Comparison of ENCODE assay signal across 10 mouse cellular contexts in the genomic region with DNA sequence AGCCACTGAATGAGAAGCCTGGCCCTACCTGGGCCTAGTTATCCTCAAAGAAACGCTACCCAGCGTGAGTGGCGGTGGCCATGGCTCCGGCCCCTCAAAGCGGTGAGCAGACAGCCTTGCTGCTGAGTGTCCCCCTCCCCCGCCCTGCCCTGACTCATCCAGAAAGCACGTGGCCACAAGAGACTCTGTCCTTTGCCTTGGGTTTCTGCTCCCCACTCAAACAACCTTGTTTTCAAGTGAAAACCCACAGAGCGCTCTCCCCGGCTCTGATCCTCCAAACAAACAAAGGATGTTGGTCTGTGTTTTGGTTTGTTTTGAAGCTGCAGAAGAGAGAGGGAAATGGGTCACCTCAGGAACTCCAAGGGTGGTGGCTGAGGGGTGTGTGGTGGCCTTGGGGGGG. TPM values are rescaled to one million over a fixed set of nuclear protein-coding genes. Genes with fewer than 3 reads are reported as not detected.
A peak's percentile ranks its signal among the peaks of the same experiment; 100 is the strongest.
DNase-seq lines count a peak whose midpoint lies in the region; ATAC-seq and TF ChIP-seq lines count a peak whose summit lies in the region.
"Had no signal": no experiment of that assay in that cellular context is flagged by ENCODE, and none has a peak within 500 bp of the region (broad histone marks: within the 10 kb centered on the region; RNA-seq: fewer than 3 reads in every experiment).

No protein-coding gene starts in this region.

- H3K9me3 ChIP-seq in hindbrain, embryonic 10.5 days: no peaks in the 10 kb centered on the region
- no peaks in the 10 kb centered on the region for H3K9me3 ChIP-seq in hindbrain, postnatal 0 days (ENCODE audit: low read length)
- H3K9me3 ChIP-seq: hindbrain, embryonic 12.5 days; megakaryocyte, embryonic 14.5 days had no signal

- 55% methylated on average over 9 of the region's 9 CpGs for WGBS in hindbrain, embryonic 10.5 days
- 63% methylated on average over 9 of the region's 9 CpGs for WGBS in hindbrain, postnatal 0 days

- TF ChIP-seq CTCF in hindbrain, postnatal 0 days (IDR thresholded peaks at IDR 0.05; ENCODE audit: low read depth): no peak
- TF ChIP-seq CTCF in C2C12 (IDR thresholded peaks at IDR 0.05; ENCODE audit: control insufficient read depth, insufficient read depth, insufficient read length): no peak

- no peaks in the 10 kb centered on the region for H3K79me2 ChIP-seq in C2C12 (ENCODE audit: control insufficient read depth, insufficient read depth)

- no peak for DNase-seq in hindbrain, embryonic 10.5 days (ENCODE audit: low spot score)
- DNase-seq in hindbrain, postnatal 0 days (ENCODE audit: low spot score): no peak
- DNase-seq in Muller cell, postnatal 12 days (ENCODE audit: inconsistent ontology term): peak; percentile 91
- DNase-seq in layer of hippocampus, adult 11-12 months (ENCODE audit: low spot score): no peak
- DNase-seq in left cerebral cortex, adult 18-20 months (ENCODE audit: low spot score in 2 of 2): no peak
- no peak for DNase-seq in heart, adult 18-20 months

- H3K4me2 ChIP-seq in hindbrain, postnatal 0 days (ENCODE audit: low read depth, low read length): no peak overlapping the region
- H3K4me2 ChIP-seq: hindbrain, embryonic 12.5 days had no signal

- ATAC-seq in hindbrain, postnatal 0 days: no peak
- ATAC-seq in megakaryocyte, adult 5-6 weeks (ENCODE audit: poor library complexity, severe bottlenecking): 0 out of 2 replicates have a peak, but pooled peaks have one; percentile 35

- H3ac ChIP-seq in C2C12 (ENCODE audit: control insufficient read depth, insufficient read length, low read depth): no peak overlapping the region

- H3K36me3 ChIP-seq in hindbrain, embryonic 10.5 days: no peaks in the 10 kb centered on the region
- no peaks in the 10 kb centered on the region for H3K36me3 ChIP-seq in hindbrain, postnatal 0 days (ENCODE audit: insufficient read depth, low read length)
- no peaks in the 10 kb centered on the region for H3K36me3 ChIP-seq in C2C12 (ENCODE audit: control insufficient read depth, insufficient read depth)
- H3K36me3 ChIP-seq: hindbrain, embryonic 12.5 days had no signal

- no peaks in the 10 kb centered on the region for H3K27me3 ChIP-seq in hindbrain, embryonic 10.5 days (ENCODE audit: insufficient read depth, poor library complexity, severe bottlenecking)
- H3K27me3 ChIP-seq in hindbrain, postnatal 0 days (ENCODE audit: insufficient read depth, low read length): no peaks in the 10 kb centered on the region
- no peaks in the 10 kb centered on the region for H3K27me3 ChIP-seq in C2C12 (ENCODE audit: control insufficient read depth, insufficient read depth, insufficient read length)
- H3K27me3 ChIP-seq: hindbrain, embryonic 12.5 days had no signal

- no peak overlapping the region for H3K4me3 ChIP-seq in hindbrain, embryonic 10.5 days
- H3K4me3 ChIP-seq in hindbrain, postnatal 0 days (ENCODE audit: low read length): no peak overlapping the region
- no peak overlapping the region for H3K4me3 ChIP-seq in C2C12 (ENCODE audit: insufficient read depth, poor library complexity, severe bottlenecking)
- H3K4me3 ChIP-seq: hindbrain, embryonic 12.5 days; megakaryocyte, embryonic 14.5 days had no signal

- peak overlapping the region; percentile 47; the same call in 1 of the 2 replicates for H3K27ac ChIP-seq in hindbrain, embryonic 10.5 days
- H3K27ac ChIP-seq in hindbrain, postnatal 0 days: no peak overlapping the region
- H3K27ac ChIP-seq: hindbrain, embryonic 12.5 days had no signal

- no peaks in the 10 kb centered on the region for H3K79me3 ChIP-seq in C2C12 (ENCODE audit: low read depth)

- H3K4me1 ChIP-seq in hindbrain, embryonic 10.5 days (replicated peaks): peaks cover 24% of the 10 kb centered on the region
- H3K4me1 ChIP-seq in hindbrain, postnatal 0 days (ENCODE audit: insufficient read depth, low read length): no peaks in the 10 kb centered on the region; the same call in 1 of the 2 replicates
- H3K4me1 ChIP-seq: hindbrain, embryonic 12.5 days had no signal

- H3K9ac ChIP-seq in hindbrain, postnatal 0 days (replicated peaks; ENCODE audit: low read length): no peak overlapping the region
- H3K9ac ChIP-seq: hindbrain, embryonic 12.5 days had no signal

TF ChIP-seq in C2C12, 6 proteins besides CTCF, POLR2A, EP300 and RAD21:
- TF ChIP-seq FOSL1 (IDR thresholded peaks at IDR 0.05; ENCODE audit: insufficient read depth, low read length, poor library complexity, severe bottlenecking) (peak; percentile 28), MYOD1 (IDR thresholded peaks at IDR 0.05; ENCODE audit: control insufficient read depth, insufficient read length, low read depth) (no peak), USF1 (IDR thresholded peaks at IDR 0.05; ENCODE audit: low read depth) (peak; percentile 72), MAX (IDR thresholded peaks at IDR 0.05) (peak; percentile 86), MYOG (IDR thresholded peaks at IDR 0.05; ENCODE audit: control insufficient read depth, extremely low read depth, insufficient read length) (no peak), CEBPB (IDR thresholded peaks at IDR 0.05; ENCODE audit: low read depth) (no peak)
TF ChIP-seq in C2C12: peak in this region for 3.

RNA-seq across cellular contexts. Expression of gene Vdac1, which starts 19.7 kb away (rescaled TPM):
- 222 and 241 TPM in 2 replicates for polyA plus RNA-seq in hindbrain, embryonic 10.5 days (2016; fragmentation: Nextera tagmentation; extraction: Ambion mirVana)
- 276 and 314 TPM in 2 replicates for total RNA-seq in hindbrain, postnatal 0 days (2014; rRNA removed)
- 437 and 441 TPM in 2 replicates for polyA plus RNA-seq in hindbrain, postnatal 0 days (2015; fragmentation: Nextera tagmentation; extraction: Ambion mirVana)
- polyA plus RNA-seq in C2C12 (2012; fragmentation: generic; extraction: Trizol): 296 TPM
- 71.2 and 74.6 TPM in 2 replicates for total RNA-seq in megakaryocyte, adult 5-6 weeks (2015)
- total RNA-seq in megakaryocyte, adult 5-6 weeks (2017): 116 and 128 TPM in 2 replicates
- total RNA-seq in left cerebral cortex, adult 18-20 months (2021): 100 to 1,000 TPM; 560 to 576 TPM
- total RNA-seq in heart, adult 18-20 months (2021): 1,000 to 10,000 TPM; 1,073 to 1,213 TPM

RNA-seq across cellular contexts. Expression of gene 9530068E07Rik, which starts 55.2 kb away (rescaled TPM):
- 149 and 168 TPM in 2 replicates for polyA plus RNA-seq in hindbrain, embryonic 10.5 days (2016; fragmentation: Nextera tagmentation; extraction: Ambion mirVana)
- 125 and 142 TPM in 2 replicates for total RNA-seq in hindbrain, postnatal 0 days (2014; rRNA removed)
- polyA plus RNA-seq in hindbrain, postnatal 0 days (2015; fragmentation: Nextera tagmentation; extraction: Ambion mirVana): 126 and 131 TPM in 2 replicates
- 111 TPM for polyA plus RNA-seq in C2C12 (2012; fragmentation: generic; extraction: Trizol)
- 131 and 132 TPM in 2 replicates for total RNA-seq in megakaryocyte, adult 5-6 weeks (2015)
- 74.8 and 90.7 TPM in 2 replicates for total RNA-seq in megakaryocyte, adult 5-6 weeks (2017)
- total RNA-seq in left cerebral cortex, adult 18-20 months (2021): 10 to 100 TPM; 57.1 to 61.6 TPM
- 10 to 100 TPM; 69.2 to 74.4 TPM for total RNA-seq in heart, adult 18-20 months (2021)

RNA-seq across cellular contexts. Expression of gene Tcf7, which starts 58.2 kb away (rescaled TPM):
- polyA plus RNA-seq in hindbrain, embryonic 10.5 days (2016; fragmentation: Nextera tagmentation; extraction: Ambion mirVana): 9.3 and 10.8 TPM in 2 replicates
- total RNA-seq in hindbrain, postnatal 0 days (2014; rRNA removed): 2.2 and 3.3 TPM in 2 replicates
- polyA plus RNA-seq in hindbrain, postnatal 0 days (2015; fragmentation: Nextera tagmentation; extraction: Ambion mirVana): 3.3 and 4.3 TPM in 2 replicates
- 25.3 TPM for polyA plus RNA-seq in C2C12 (2012; fragmentation: generic; extraction: Trizol)
- total RNA-seq in megakaryocyte, adult 5-6 weeks (2015): 6.9 and 9.4 TPM in 2 replicates
- 1.2 and 1.8 TPM in 2 replicates for total RNA-seq in megakaryocyte, adult 5-6 weeks (2017)
- 1 to 10 TPM; 4.6 to 6.3 TPM for total RNA-seq in left cerebral cortex, adult 18-20 months (2021)
- 1 to 10 TPM in 1 of 2 experiments, under 1 TPM in 1; 0.55 to 6.6 TPM for total RNA-seq in heart, adult 18-20 months (2021)
